In genomic region chr4:107935254-107935653, GRCm38 (mm10) we compare ENCODE assay signal across 23 mouse cellular contexts. TPM values are rescaled to one million over a fixed set of nuclear protein-coding genes. Genes with fewer than 3 reads are reported as not detected.
A peak's percentile ranks its signal among the peaks of the same experiment; 100 is the strongest.
DNase-seq lines count a peak whose midpoint lies in the region; ATAC-seq and TF ChIP-seq lines count a peak whose summit lies in the region.
"Had no signal": no experiment of that assay in that cellular context is flagged by ENCODE, and none has a peak within 500 bp of the region (broad histone marks: within the 10 kb centered on the region; RNA-seq: fewer than 3 reads in every experiment).

No protein-coding gene starts in this region.

- H3K4me1 ChIP-seq in forebrain, embryonic 10.5 days, result no peaks in the 10 kb centered on the region
- H3K4me1 ChIP-seq in heart, adult 2 months (ENCODE audit: control insufficient read depth, insufficient read depth, low read length), result peaks cover 3% of the 10 kb centered on the region
- H3K4me1 ChIP-seq: embryonic facial prominence, embryonic 10.5 days; heart, embryonic 13.5 days; hindbrain, embryonic 13.5 days had no signal

- TF ChIP-seq POLR2A in heart, adult 2 months (IDR thresholded peaks at IDR 0.05; ENCODE audit: insufficient read depth, low read depth, low read length), result no peak

- intact Hi-C loops in heart, adult 2 months (cut with DNase I), result loop anchor here (5.0 kb wide), 1 partner anchor 392 kb away; the partner anchor contains the start of gene Coa7
- intact Hi-C loops in heart, postnatal 10 days (cut with DNase I), result no loop called here

- H3K4me3 ChIP-seq in forebrain, embryonic 10.5 days, result no peak overlapping the region
- H3K4me3 ChIP-seq in heart, adult 2 months, result no peak overlapping the region
- H3K4me3 ChIP-seq: embryonic facial prominence, embryonic 10.5 days; heart, embryonic 13.5 days; hindbrain, embryonic 13.5 days had no signal

- no peak overlapping the region for H3K9ac ChIP-seq in heart, adult 2 months (ENCODE audit: low read depth, low read length)
- H3K9ac ChIP-seq: heart, embryonic 13.5 days; hindbrain, embryonic 13.5 days had no signal

- DNase-seq in spleen, postnatal 36 days (ENCODE audit: low spot score in 2 of 2), result peak; percentile 29 to 31
- no peak for DNase-seq in spleen, postnatal 4 days (ENCODE audit: low spot score in 2 of 2)
- DNase-seq in forebrain, embryonic 10.5 days (ENCODE audit: extremely low spot score, low spot score), result no peak
- DNase-seq in lung, postnatal 36 days, result no peak
- no peak for DNase-seq in heart, adult 2 months
- DNase-seq in heart, postnatal 10 days, result no peak
- DNase-seq: adrenal gland, postnatal 14 days; cerebellum, adult 18-20 months; cerebellum, adult 9-11 months; cerebellum, postnatal 36 days; gastrocnemius, postnatal 10 days; heart, postnatal 4 days had no signal

- H3K27ac ChIP-seq in forebrain, embryonic 10.5 days, result no peak overlapping the region
- H3K27ac ChIP-seq in heart, adult 2 months, result no peak overlapping the region
- H3K27ac ChIP-seq: embryonic facial prominence, embryonic 10.5 days; heart, embryonic 13.5 days; hindbrain, embryonic 13.5 days; hindbrain, postnatal 0 days had no signal

- no peaks in the 10 kb centered on the region for H3K79me2 ChIP-seq in heart, adult 2 months (replicated peaks; ENCODE audit: control insufficient read depth, insufficient read depth, low read length)

- WGBS in forebrain, embryonic 10.5 days, result 86% methylated on average over 3 of the region's 3 CpGs
- 60% methylated on average over 3 of the region's 3 CpGs for WGBS in heart, adult 2 months

- no peaks in the 10 kb centered on the region for H3K9me3 ChIP-seq in forebrain, embryonic 10.5 days
- H3K9me3 ChIP-seq: embryonic facial prominence, embryonic 10.5 days; G1E; heart, embryonic 13.5 days; hindbrain, embryonic 13.5 days had no signal

- no peaks in the 10 kb centered on the region for H3K27me3 ChIP-seq in forebrain, embryonic 10.5 days (ENCODE audit: poor library complexity, severe bottlenecking)
- no peaks in the 10 kb centered on the region for H3K27me3 ChIP-seq in heart, adult 2 months (ENCODE audit: control insufficient read depth, insufficient read depth, low read length)

- no peaks in the 10 kb centered on the region for H3K36me3 ChIP-seq in forebrain, embryonic 10.5 days (replicated peaks)
- H3K36me3 ChIP-seq in heart, adult 2 months (ENCODE audit: control insufficient read depth, insufficient read depth, low read length), result no peaks in the 10 kb centered on the region
- H3K36me3 ChIP-seq: embryonic facial prominence, embryonic 10.5 days; G1E; heart, embryonic 13.5 days; hindbrain, embryonic 13.5 days had no signal

- no peak for TF ChIP-seq EP300 in heart, adult 2 months (IDR thresholded peaks at IDR 0.05; ENCODE audit: insufficient read depth, low read depth, low read length)

- ATAC-seq in common myeloid progenitor, adult 5-6 weeks (replicated peaks; ENCODE audit: low read depth, poor library complexity, severe bottlenecking), result peak; percentile 82
- ATAC-seq in megakaryocyte progenitor cell, adult 5-6 weeks (replicated peaks; ENCODE audit: poor library complexity), result peak; percentile 76
- ATAC-seq: activated CD4-positive, CD25-positive, alpha-beta regulatory T cell, adult 4 months; forebrain, embryonic 14.5 days; hindbrain, postnatal 0 days had no signal

- no peak for TF ChIP-seq CTCF in heart, adult 2 months (IDR thresholded peaks at IDR 0.05)

RNA-seq across cellular contexts. Expression of gene Cpt2, which starts 11.8 kb away (rescaled TPM):
- 18.6 and 22.6 TPM in 2 replicates for total RNA-seq in common myeloid progenitor, adult 5-6 weeks (2017)
- 20.9 and 22.2 TPM in 2 replicates for total RNA-seq in megakaryocyte progenitor cell, adult 5-6 weeks (2015)
- 19.0 and 19.7 TPM in 2 replicates for total RNA-seq in megakaryocyte progenitor cell, adult 5-6 weeks (2017)
- 36.4 and 41.3 TPM in 2 replicates for polyA plus RNA-seq in forebrain, embryonic 10.5 days (2016; fragmentation: Nextera tagmentation; extraction: Ambion mirVana)
- total RNA-seq in heart, adult 2 months (2021), result 100 to 1,000 TPM; 275 to 281 TPM
- 278 and 312 TPM in 2 replicates for polyA plus RNA-seq in heart, adult 2 months (2012; rRNA removed)
- 100 to 1,000 TPM; 206 to 222 TPM for total RNA-seq in heart, postnatal 10 days (2021)

RNA-seq across cellular contexts. Expression of gene Slc1a7, which starts 32.9 kb away (rescaled TPM):
- not detected in 2 replicates for total RNA-seq in common myeloid progenitor, adult 5-6 weeks (2017)
- not detected in 2 replicates for total RNA-seq in megakaryocyte progenitor cell, adult 5-6 weeks (2015)
- total RNA-seq in megakaryocyte progenitor cell, adult 5-6 weeks (2017), result not detected in 2 replicates
- 0.06 TPM in 1 of 2 replicates, not detected in the other for polyA plus RNA-seq in forebrain, embryonic 10.5 days (2016; fragmentation: Nextera tagmentation; extraction: Ambion mirVana)
- total RNA-seq in heart, adult 2 months (2021), result under 1 TPM; 0.21 to 0.32 TPM
- polyA plus RNA-seq in heart, adult 2 months (2012; rRNA removed), result 1.2 and 1.9 TPM in 2 replicates
- under 1 TPM in 1 of 2 experiments, not detected in 1; 0.10 TPM for total RNA-seq in heart, postnatal 10 days (2021)
- total RNA-seq: gastrocnemius, postnatal 10 days; gastrocnemius, postnatal 4 days; heart, postnatal 4 days; hindbrain, postnatal 0 days had no signal
- polyA plus RNA-seq: embryonic facial prominence, embryonic 10.5 days; embryonic facial prominence, embryonic 14.5 days; forebrain, embryonic 14.5 days; G1E; heart, embryonic 13.5 days; hindbrain, embryonic 13.5 days had no signal

RNA-seq across cellular contexts. Expression of gene 0610037L13Rik, which starts 45.6 kb away (rescaled TPM):
- 51.5 and 57.6 TPM in 2 replicates for total RNA-seq in common myeloid progenitor, adult 5-6 weeks (2017)
- 59.8 and 60.9 TPM in 2 replicates for total RNA-seq in megakaryocyte progenitor cell, adult 5-6 weeks (2015)
- total RNA-seq in megakaryocyte progenitor cell, adult 5-6 weeks (2017), result 44.5 and 65.4 TPM in 2 replicates
- polyA plus RNA-seq in forebrain, embryonic 10.5 days (2016; fragmentation: Nextera tagmentation; extraction: Ambion mirVana), result 102 and 105 TPM in 2 replicates
- 10 to 100 TPM; 49.4 to 52.6 TPM for total RNA-seq in heart, adult 2 months (2021)
- polyA plus RNA-seq in heart, adult 2 months (2012; rRNA removed), result 41.9 and 62.9 TPM in 2 replicates
- 10 to 100 TPM; 67.2 to 70.7 TPM for total RNA-seq in heart, postnatal 10 days (2021)

RNA-seq across cellular contexts. Expression of gene Magoh, which starts 55.7 kb away (rescaled TPM):
- 256 and 294 TPM in 2 replicates for total RNA-seq in common myeloid progenitor, adult 5-6 weeks (2017)
- 241 and 247 TPM in 2 replicates for total RNA-seq in megakaryocyte progenitor cell, adult 5-6 weeks (2015)
- 327 and 344 TPM in 2 replicates for total RNA-seq in megakaryocyte progenitor cell, adult 5-6 weeks (2017)
- polyA plus RNA-seq in forebrain, embryonic 10.5 days (2016; fragmentation: Nextera tagmentation; extraction: Ambion mirVana), result 245 and 247 TPM in 2 replicates
- total RNA-seq in heart, adult 2 months (2021), result 10 to 100 TPM; 40.2 to 43.2 TPM
- polyA plus RNA-seq in heart, adult 2 months (2012; rRNA removed), result 38.8 and 45.1 TPM in 2 replicates
- total RNA-seq in heart, postnatal 10 days (2021), result 10 to 100 TPM; 64.4 to 65.4 TPM

Comparison
In these comparisons a context has a peak if more than half of its experiments do, and no peak if none do; other contexts are left out.
1. DNase-seq: peak in spleen, postnatal 36 days (2 of 2); none in spleen, postnatal 4 days (0 of 2), forebrain, embryonic 10.5 days (single experiment), lung, postnatal 36 days (single experiment), heart, adult 2 months (0 of 2) and heart, postnatal 10 days (0 of 2).